Mouse (Mus musculus) lung, embryonic 14.5 days (tissue): ENCODE data around the gene Olah. TPM values are rescaled to one million over a fixed set of nuclear protein-coding genes. Genes with fewer than 3 reads are reported as not detected.
A peak's percentile ranks its signal among the peaks of the same experiment; 100 is the strongest.

ENCODE experiments used
- ATAC-seq: fragments of 200-750 bp; cut with Nextera tagmentation; 2 replicates; pipeline ENCODE4 v1.8.0; 2017; ENCODE audit warnings: mild to moderate bottlenecking, moderate TSS enrichment, moderate library complexity; ENCODE audit not compliant: insufficient read depth
- DNase-seq: peaks from one replicate; pipeline ENCODE4 v3.0.0-alpha.2; 2015
- H3K27ac ChIP-seq: fragments of 300-500 bp; sonication (generic); 2 replicates; pipeline ENCODE4 v1.5.1; 2014; ENCODE audit warnings: low read depth, mild to moderate bottlenecking, moderate library complexity
- H3K27me3 ChIP-seq: fragments of 300-500 bp; sonication (generic); 2 replicates; pipeline ENCODE4 v1.6.1; 2014; ENCODE audit warnings: low read length, control low read depth; ENCODE audit not compliant: insufficient read depth
- H3K36me3 ChIP-seq: fragments of 300-500 bp; sonication (generic); 2 replicates; pipeline ENCODE4 v1.6.1; 2014; ENCODE audit warnings: control low read depth; ENCODE audit not compliant: insufficient read depth
- H3K4me1 ChIP-seq: fragments of 300-500 bp; sonication (generic); 2 replicates; pipeline ENCODE4 v1.6.1; 2014; ENCODE audit warnings: antibody characterized with exemption, control low read depth; ENCODE audit not compliant: insufficient read depth
- H3K4me2 ChIP-seq: fragments of 300-500 bp; sonication (generic); 2 replicates; pipeline ENCODE4 v1.6.1; 2014; ENCODE audit warnings: mild to moderate bottlenecking
- H3K4me3 ChIP-seq: fragments of 300-500 bp; sonication (generic); 2 replicates; pipeline ENCODE4 v1.5.1; 2014; ENCODE audit warnings: low read depth, low read length
- H3K9ac ChIP-seq: fragments of 300-500 bp; sonication (generic); 2 replicates; pipeline ENCODE4 v1.6.1; 2014
- H3K9me3 ChIP-seq: fragments of 300-500 bp; sonication (generic); 2 replicates; pipeline ENCODE4 v1.6.1; 2016; ENCODE audit warnings: low read depth, low read length, control low read depth
- CTCF ChIP-seq: IDR thresholded peaks from 2 replicates; pipeline ENCODE4 v1.5.1; 2016; ENCODE audit warnings: antibody characterized with exemption, low read depth
- WGBS: fragments of 180-500 bp; shearing (Covaris S2); extraction: QIAGEN DNeasy Blood & Tissue Kit; methylation state at CpG from one replicate; pipeline ENCODE4 v1.1.7; 2014; 5-methylcytosine and 5-hydroxymethylcytosine counted together
- polyA plus RNA-seq: library from polyadenylated mRNA; unstranded; fragments of >200 nt; fragmentation: Nextera tagmentation; extraction: Ambion mirVana; gene quantifications from 2 replicates; pipeline ENCODE4 v1.2.1, GENCODE M21; 2014

The Olah gene
- polyA plus RNA-seq, 1 experiment from 2014 or later, result not detected

DNA sequence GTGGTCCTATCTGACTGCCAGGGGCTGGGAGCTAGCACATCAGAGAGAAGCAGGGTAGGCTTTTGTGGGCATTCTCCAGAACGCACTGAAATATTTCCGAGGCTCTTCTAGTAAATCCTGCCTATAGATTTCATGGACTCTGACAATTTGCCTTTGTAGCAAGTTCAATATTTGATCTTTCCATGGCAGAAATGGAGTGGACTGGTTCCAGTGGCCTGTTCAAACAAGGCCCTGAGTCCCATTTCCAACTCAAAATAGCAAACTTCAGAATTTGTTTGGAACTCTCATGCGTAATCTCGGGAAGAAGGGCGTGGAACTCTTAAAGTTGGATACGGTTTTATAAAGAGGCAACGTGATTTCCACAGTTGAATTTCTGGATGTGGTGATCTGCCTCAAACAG is 101.2 kb downstream of the Olah start:
- H3K27ac ChIP-seq, result peak overlapping the region; percentile 54; the same call in 1 of the 2 replicates
- H3K9me3 ChIP-seq, result no peaks in the 10 kb centered on the region
- H3K9ac ChIP-seq, result no peak overlapping the region
- no peak for TF ChIP-seq CTCF
- no peak overlapping the region for H3K4me2 ChIP-seq
- H3K27me3 ChIP-seq, result no peaks in the 10 kb centered on the region
- peak; percentile 40 for DNase-seq
- H3K36me3 ChIP-seq, result no peaks in the 10 kb centered on the region
- no peak overlapping the region for H3K4me3 ChIP-seq
- ATAC-seq, result no peak
- WGBS, result 73% methylated on average over 7 of the region's 7 CpGs
- 0 out of 2 replicates have a peak, but pooled peaks cover 2% of the 10 kb centered on the region for H3K4me1 ChIP-seq

DNA sequence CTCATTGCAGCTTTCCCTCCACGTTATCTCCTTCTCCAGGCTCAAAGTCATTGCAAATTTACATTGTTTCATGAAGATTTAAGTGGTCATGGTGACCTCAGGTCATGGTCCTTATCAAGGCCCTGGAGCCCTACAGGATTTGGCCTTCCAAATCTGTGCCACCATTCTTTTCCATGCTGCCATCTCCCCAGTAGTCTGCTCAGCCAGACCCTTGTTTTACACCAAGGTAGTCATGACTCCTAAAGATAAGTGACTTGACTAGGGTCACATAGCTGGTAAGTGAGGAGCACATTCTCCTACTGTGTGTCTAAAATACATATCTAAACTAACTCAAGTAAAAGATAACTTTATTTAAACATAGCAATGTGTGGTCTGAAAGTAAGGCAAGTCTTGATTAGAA is 104.8 kb downstream of the Olah start:
- Histone ChIP-seq H3K36me3 (no peaks in the 10 kb centered on the region), H3K4me2 (no peak overlapping the region), H3K9me3 (no peaks in the 10 kb centered on the region), H3K4me1 (0 out of 2 replicates have a peak, but pooled peaks cover 2% of the 10 kb centered on the region), H3K9ac (no peak overlapping the region), H3K27me3 (no peaks in the 10 kb centered on the region), H3K4me3 (no peak overlapping the region), H3K27ac (no peak overlapping the region)
- ATAC-seq, result no peak
- TF ChIP-seq CTCF, result no peak
- DNase-seq, result no peak
- 74% methylated on average over 1 of the region's 1 CpGs for WGBS

Other genes with a start within 250 kb of the Olah start
- gene Nmt2, start 113.0 kb downstream of the Olah start, polyA plus RNA-seq, result 41.3 and 41.6 TPM in 2 replicates
- gene Rpp38, start 64.6 kb downstream of the Olah start, polyA plus RNA-seq, result 26.3 and 26.8 TPM in 2 replicates
- gene Acbd7, start 61.0 kb downstream of the Olah start, polyA plus RNA-seq, result 0.51 and 0.92 TPM in 2 replicates
- gene Meig1, start 25.4 kb upstream of the Olah start, polyA plus RNA-seq, result 0.73 TPM in 1 of 2 replicates, not detected in the other
- 5.8 and 5.9 TPM in 2 replicates for gene Dclre1c, start 26.9 kb upstream of the Olah start, polyA plus RNA-seq
- gene Suv39h2, start 77.8 kb upstream of the Olah start, polyA plus RNA-seq, result 24.3 and 25.0 TPM in 2 replicates
- 7.1 and 7.5 TPM in 2 replicates for gene Gm45902, start 115.6 kb upstream of the Olah start, polyA plus RNA-seq
- 128 TPM in 2 replicates for gene Hspa14, start 115.6 kb upstream of the Olah start, polyA plus RNA-seq
- gene Cdnf, start 115.8 kb upstream of the Olah start, polyA plus RNA-seq, result 0.33 TPM in 1 of 2 replicates, not detected in the other
- 41.2 and 43.0 TPM in 2 replicates for gene Fam107b, start 173.3 kb upstream of the Olah start, polyA plus RNA-seq